Mouse (Mus musculus): Measurements from ENCODE around the gene Slc20a1.

- no peak for TF ChIP-seq CTCF (IDR thresholded peaks at IDR 0.05; ENCODE audit: control insufficient read depth, insufficient read depth, low read length)
- TF ChIP-seq POLR2A (IDR thresholded peaks at IDR 0.05; ENCODE audit: borderline replicate concordance, control insufficient read depth, low read depth, low read length), result no peak
Measured at GRCm38 (mm10) chr2:129241845-129242833, 43.6 kb downstream of the Slc20a1 start.
